Mouse (Mus musculus) thymus, postnatal 0 days (tissue): ENCODE results near the gene Cort. TPM values are rescaled to one million over a fixed set of nuclear protein-coding genes. Genes with fewer than 3 reads are reported as not detected.

Experiments used
- DNase-seq: peaks from one replicate; pipeline ENCODE4 v3.0.0-alpha.2; 2015; ENCODE audit warnings: low spot score
- polyA plus RNA-seq: library from polyadenylated mRNA; unstranded; fragments of >200 nt; fragmentation: Nextera tagmentation; extraction: Ambion mirVana; gene quantifications from 2 replicates; pipeline ENCODE4 v1.2.1, GENCODE M21; 2015

Gene Cort
- polyA plus RNA-seq, 1 experiment from 2014 or later = not detected

DNA sequence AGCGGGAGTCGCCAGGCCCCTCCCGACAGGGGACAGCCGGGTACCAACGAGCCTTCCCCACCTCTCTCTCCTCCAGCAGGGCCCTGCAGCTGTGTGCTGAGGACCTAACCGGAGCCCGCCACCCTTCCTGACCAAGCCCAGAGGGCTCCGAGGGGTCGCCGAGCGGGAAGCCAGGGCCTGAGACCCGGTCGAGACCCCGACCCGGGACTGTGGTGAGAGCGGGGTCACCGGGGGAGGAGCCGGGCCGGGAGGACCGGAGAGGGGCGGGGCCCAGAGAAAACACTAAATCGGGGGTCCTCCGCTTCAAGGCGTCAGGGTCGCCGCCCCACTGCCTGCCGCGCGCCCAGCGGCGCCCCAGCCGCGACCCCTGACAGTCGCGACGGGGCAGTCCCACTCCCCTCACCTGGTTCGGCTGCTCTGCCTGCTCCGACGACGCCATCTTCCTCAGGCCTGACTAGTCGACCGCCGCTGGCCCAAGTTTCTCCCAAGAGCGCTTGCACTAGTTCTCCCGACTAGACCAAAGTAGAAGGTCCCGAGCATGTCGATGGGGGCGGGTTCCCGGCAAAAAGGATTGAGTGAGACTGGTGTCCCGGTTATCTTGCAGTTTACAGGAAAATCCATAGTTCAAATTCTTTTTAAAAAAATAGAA lies 27.1 kb downstream of the Cort start, which contains the start of gene Pex14:
Gene Pex14 (minus strand): TSS at position 508 of the 649 bp plus-strand sequence.
- peak; percentile 86 for DNase-seq

DNA sequence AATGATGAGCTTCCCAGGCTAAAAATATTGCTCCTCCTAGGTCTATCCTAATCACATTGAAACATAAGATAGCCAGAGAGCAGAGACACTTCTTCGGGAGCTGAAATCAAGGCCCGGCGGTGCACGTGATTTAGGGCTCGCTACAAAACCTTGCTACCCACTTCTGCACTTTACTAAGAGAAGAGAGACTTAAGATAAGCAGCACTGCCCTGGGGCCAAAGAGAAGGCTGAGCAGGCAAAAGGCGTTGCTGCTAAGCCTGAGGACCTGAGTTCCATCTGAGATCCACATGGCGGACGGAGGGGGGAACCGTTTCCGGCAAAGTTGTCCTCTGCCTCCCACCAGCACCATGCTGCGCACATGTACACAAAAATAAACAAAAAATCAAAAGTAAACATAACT lies 28.0 kb downstream of the Cort start:
- no peak for DNase-seq

DNA sequence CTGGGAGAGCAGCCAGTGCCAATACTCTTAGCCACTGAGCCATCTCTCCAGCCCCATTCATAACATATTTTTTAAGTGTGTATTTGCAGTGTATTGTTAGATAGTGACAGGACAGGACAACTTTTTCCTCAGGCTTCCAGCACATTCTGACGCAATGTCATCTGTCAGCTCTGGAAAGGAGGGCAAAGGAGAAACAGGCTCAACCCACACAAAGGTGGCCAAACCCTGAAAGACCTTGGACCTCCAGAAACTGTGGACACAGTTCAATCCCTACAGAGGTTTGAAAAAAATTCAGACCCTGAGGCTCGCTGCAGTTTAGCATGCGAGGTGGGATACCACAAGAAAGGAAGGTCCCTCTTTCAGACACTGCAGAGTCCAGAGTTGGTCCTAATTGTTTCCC lies 28.6 kb downstream of the Cort start:
- no peak for DNase-seq

DNA sequence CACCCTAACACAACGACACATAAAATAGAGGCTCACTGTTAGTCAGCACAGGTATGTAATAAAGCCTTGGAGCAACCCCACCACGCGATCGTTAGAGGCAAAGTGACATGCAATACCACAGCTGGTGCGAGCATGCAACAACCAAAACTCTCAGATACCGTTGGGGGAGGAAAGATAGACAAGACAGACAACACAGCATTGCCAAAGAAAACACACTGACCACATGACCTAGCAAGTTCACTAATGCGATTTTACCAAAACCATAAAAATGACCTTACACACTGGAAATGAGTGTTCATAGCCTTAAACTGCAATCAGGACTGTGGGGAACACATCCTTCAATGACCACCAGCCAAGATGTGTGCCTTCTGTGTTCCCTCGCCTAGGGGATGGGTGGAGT lies 35.2 kb downstream of the Cort start:
- no peak for DNase-seq

DNA sequence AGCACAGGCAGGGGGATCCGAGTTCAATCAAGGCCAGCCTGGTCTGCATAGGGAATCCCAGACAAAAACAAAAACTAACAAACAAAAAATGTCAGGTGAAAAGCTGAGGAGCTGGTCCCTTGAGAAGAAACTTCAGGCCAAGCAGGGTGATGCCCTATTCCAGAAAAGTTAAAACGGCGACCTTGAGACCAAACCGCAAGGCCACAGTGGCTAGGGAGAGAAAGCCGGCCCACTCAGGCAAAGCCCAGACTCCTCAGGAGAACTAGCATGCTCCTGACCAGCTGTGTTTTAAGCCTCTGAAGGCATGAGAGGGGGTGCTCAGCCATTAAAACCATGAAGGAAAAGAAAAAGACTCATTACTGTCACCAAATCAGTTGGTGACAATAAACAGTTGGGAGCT lies 41.2 kb downstream of the Cort start:
- DNase-seq = no peak

DNA sequence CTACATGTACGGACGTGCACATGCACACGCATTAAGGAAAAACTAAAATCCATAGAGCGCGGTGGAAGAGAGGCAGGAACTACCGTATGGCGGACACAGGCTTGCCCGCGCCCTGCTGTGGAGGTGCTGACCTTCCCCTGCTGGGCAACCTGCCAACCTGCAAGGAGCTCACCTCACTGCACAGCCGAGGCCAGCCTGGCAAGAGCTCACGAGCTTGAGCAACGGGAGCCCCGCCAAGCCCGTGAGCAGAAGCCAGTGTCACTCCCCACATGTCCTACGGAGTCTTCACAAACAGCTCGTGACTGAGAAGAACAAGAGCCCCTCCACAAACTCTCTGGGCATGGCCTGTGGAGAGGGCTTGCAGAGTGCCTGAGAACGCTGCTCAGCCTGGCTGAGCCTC lies 45.0 kb downstream of the Cort start:
- no peak for DNase-seq

DNA sequence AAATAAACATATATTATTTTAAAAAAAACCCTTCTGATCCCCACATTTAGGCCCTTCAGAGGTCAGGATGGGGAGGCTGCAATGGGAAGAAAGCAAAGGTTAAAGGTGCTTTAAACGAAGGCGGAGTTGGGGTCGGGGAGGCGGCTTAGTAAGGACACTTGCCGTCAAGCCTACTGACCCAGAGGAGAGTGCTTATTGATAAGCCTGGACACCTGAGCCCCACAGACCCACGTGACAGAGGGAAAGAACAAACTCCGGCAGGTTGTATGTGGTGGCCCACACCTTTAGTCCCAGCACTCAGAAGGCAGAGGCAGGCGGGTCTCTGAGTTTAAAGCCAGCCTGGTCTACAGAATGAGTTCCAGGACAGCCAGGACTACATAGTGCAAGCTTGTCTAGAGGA lies 46.5 kb downstream of the Cort start:
- no peak for DNase-seq

DNA sequence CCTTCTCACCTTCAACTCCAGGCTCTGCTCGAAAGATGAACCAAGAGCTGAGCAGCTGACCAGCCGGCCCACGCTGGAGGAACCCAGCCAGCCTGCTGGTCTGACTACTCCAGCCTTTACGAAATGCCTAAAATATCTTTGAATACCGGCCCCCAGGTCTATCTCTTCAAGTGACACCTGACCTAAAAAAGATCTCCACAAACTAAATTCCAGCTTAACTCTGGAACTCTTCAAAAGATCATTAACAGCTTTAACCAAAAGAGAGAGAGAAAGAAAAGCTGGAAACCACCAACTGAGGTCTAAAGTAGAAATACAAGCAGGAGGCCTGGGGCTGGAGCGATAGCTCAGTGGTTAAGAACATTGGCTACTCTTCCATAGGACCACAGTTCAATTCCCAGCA lies 46.9 kb downstream of the Cort start:
- no peak for DNase-seq

DNA sequence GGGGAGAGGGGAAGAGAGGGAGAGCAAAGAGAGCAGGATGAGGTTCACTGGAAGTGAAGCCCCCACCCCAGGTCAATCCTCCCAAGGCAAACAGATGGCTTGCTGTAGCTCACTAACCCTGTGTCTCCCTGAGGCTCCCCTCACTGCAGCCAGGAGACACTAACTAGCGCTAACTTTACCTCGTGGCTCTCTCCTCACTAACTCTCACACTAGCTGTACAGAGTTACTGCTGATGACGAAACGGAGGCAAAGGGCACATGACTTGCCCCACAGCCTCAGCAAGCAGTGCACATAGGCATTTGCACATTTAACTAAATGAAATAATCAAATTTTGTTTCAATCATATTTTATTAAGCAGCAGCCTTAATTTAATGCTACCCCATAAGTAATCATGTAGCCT lies 48.3 kb downstream of the Cort start:
- DNase-seq = no peak

DNA sequence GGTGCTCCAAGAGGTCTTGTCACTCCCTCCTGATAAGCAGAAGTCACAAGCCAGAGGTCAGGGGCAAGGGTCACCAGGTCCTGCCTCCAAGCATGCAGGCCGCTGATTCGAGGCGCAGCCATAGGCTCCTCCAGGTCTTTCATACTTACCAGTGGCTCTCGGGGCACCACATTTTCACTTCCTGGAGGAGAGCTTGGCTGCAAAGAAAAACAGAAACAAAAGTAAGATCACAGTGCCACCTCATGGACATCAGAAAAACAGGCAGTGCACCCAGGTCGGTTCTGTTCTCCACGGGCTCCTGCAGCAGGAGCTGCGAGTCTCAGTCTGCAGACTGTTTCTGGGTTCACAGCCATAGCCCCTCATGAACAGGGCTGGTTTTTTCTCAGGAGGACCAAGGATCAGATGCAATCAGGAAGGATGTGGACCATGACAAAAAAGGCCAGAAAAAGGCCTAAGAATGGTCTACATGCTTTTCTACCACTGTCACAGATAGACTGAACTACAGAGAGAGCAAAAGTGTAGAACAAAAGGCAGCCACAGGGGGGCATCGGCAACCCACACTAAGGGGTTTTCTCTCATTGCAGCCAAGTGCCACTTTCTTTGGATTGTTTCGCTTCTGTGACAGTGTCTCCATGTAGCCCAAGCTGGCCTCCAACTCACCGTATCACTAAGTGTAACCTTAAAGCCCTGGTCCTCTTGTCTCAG lies 50.5 kb downstream of the Cort start:
- peak; percentile 84 for DNase-seq

DNA sequence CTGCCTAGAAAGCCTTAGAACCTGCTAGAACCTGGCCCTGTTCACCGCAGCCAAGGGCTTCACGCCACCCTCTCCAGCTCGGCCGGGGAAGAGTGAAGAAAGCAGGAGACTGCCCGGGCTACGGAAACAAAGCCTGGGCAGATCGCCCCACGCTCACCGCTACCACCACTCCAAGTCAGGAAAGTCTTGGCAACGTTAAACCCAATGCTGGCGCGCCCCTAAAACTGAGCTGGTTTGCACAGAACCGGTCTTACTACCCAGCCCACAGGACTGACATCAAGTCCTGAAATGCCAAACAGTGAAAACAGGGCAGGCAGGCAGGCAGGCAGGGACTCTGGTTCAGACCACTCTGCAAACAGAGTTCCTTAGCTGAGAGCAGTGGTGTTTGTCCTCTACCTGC lies 51.5 kb downstream of the Cort start:
- DNase-seq = no peak

Other genes with a start within 250 kb of the Cort start
- gene Pex14, start 26.9 kb downstream of the Cort start, polyA plus RNA-seq = 42.1 and 42.3 TPM in 2 replicates
- gene Dffa, start 22.6 kb downstream of the Cort start, polyA plus RNA-seq = 34.6 TPM in 2 replicates
- 49.1 and 51.2 TPM in 2 replicates for gene Cenps, start 10.9 kb upstream of the Cort start, polyA plus RNA-seq
- 77.6 and 89.0 TPM in 2 replicates for gene Pgd, start 40.0 kb upstream of the Cort start, polyA plus RNA-seq
- 9.8 and 10.5 TPM in 2 replicates for gene Kif1b, start 180.9 kb upstream of the Cort start, polyA plus RNA-seq